In the genomic region with DNA sequence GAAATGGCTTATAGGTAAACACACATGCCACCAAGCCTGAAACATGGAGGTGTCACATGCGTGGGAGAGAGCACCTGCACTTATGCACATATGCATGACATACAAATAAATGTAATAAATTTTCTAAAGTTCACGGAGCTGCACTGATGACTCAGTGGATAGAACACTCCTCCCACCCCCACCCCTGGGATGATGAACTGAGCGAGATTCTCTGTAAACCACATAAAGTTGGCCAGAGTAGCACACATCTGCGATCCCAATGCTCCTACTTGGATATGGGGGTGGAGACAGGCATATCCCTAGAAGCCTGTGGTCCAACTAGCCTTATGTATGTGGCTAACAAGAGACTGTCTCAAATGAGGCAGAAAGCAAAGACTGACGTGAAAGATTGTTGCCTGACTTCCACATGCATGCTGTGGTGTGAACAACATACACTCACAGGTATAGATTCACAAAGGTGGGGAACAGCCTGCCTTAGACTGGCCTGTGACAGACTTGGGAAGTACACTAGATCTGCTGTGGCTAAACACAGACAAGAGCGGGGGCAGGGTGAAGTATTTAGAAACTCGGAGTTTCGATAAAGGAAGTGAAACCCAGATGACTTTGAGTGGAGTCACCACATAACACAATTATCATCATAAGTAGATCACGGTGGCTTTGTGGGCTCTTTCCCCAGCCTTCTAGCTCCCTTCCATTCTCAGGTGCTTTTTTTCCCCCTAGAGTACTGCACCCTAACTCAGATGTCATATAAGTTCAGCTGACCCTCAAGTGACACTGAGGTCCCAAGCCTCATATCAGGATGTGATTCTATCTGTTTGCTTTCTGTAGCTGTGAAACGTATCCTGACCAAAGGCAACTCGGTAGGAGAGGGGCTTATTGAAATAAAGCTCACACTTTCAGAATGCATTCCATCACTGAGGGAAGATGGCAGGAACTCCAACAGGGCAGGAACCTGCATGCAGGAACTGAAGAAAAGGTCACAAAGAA, we compare ENCODE assay signal across 8 mouse cellular contexts. TPM values are rescaled to one million over a fixed set of nuclear protein-coding genes. Genes with fewer than 3 reads are reported as not detected.
DNase-seq lines count a peak whose midpoint lies in the region; ATAC-seq lines count a peak whose summit lies in the region.
"Had no signal": no experiment of that assay in that cellular context is flagged by ENCODE, and none has a peak within 500 bp of the region (broad histone marks: within the 10 kb centered on the region; RNA-seq: fewer than 3 reads in every experiment).

No protein-coding gene starts in this region.

- H3K4me2 ChIP-seq in embryonic facial prominence, embryonic 15.5 days (replicated peaks): no peak overlapping the region; the same call in 1 of the 2 replicates
- peak overlapping the region; percentile 32 for H3K4me2 ChIP-seq in liver, embryonic 16.5 days (ENCODE audit: low read depth, low read length)

- peaks cover 5% of the 10 kb centered on the region for H3K36me3 ChIP-seq in embryonic facial prominence, embryonic 15.5 days
- H3K36me3 ChIP-seq in liver, embryonic 16.5 days (ENCODE audit: control insufficient read depth, insufficient read depth): no peaks in the 10 kb centered on the region

- no peaks in the 10 kb centered on the region for H3K27me3 ChIP-seq in embryonic facial prominence, embryonic 15.5 days
- H3K27me3 ChIP-seq in liver, embryonic 16.5 days (ENCODE audit: control insufficient read depth, insufficient read depth, low read depth, low read length): no peaks in the 10 kb centered on the region

- H3K27ac ChIP-seq in embryonic facial prominence, embryonic 15.5 days (replicated peaks): peak overlapping the region; percentile 74
- H3K27ac ChIP-seq in liver, embryonic 16.5 days (ENCODE audit: low read length): no peak overlapping the region

- H3K4me1 ChIP-seq in embryonic facial prominence, embryonic 15.5 days: peaks cover 53% of the 10 kb centered on the region
- peaks cover 31% of the 10 kb centered on the region for H3K4me1 ChIP-seq in liver, embryonic 16.5 days (ENCODE audit: control insufficient read depth, low read depth, low read length)

- DNase-seq in urinary bladder, postnatal 14 days (ENCODE audit: low spot score): peak; percentile 46
- DNase-seq in urinary bladder, adult 2 months (ENCODE audit: low spot score): no peak
- no peak for DNase-seq in ovary, postnatal 36 days (ENCODE audit: low spot score)
- no peak for DNase-seq in cerebellum, postnatal 4 days (ENCODE audit: low spot score in 2 of 2)
- DNase-seq in gastrocnemius, postnatal 10 days: no peak
- DNase-seq: cerebellum, adult 18-20 months had no signal

- no peak overlapping the region for H3K4me3 ChIP-seq in embryonic facial prominence, embryonic 15.5 days (replicated peaks)
- no peak overlapping the region for H3K4me3 ChIP-seq in liver, embryonic 16.5 days (ENCODE audit: low read depth, low read length)

- peak; percentile 51; the same call in 1 of the 2 replicates for ATAC-seq in embryonic facial prominence, embryonic 15.5 days (ENCODE audit: insufficient number of reproducible peaks, low FRiP score, low TSS enrichment, low read depth)
- ATAC-seq in liver, embryonic 16.5 days (ENCODE audit: low read depth): no peak

- H3K9ac ChIP-seq in embryonic facial prominence, embryonic 15.5 days: no peak overlapping the region
- peak overlapping the region; percentile 11 for H3K9ac ChIP-seq in liver, embryonic 16.5 days (ENCODE audit: low read depth, low read length)

- WGBS in embryonic facial prominence, embryonic 15.5 days: 35% methylated on average over 11 of the region's 11 CpGs
- WGBS in liver, embryonic 16.5 days (ENCODE audit: insufficient replicate concordance): 31% methylated on average over 11 of the region's 11 CpGs

- no peaks in the 10 kb centered on the region for H3K9me3 ChIP-seq in embryonic facial prominence, embryonic 15.5 days (replicated peaks)
- H3K9me3 ChIP-seq in liver, embryonic 16.5 days (replicated peaks; ENCODE audit: control insufficient read depth, low read length): no peaks in the 10 kb centered on the region

RNA-seq across cellular contexts. Expression of a gene that starts 13.7 kb away (rescaled TPM):
- 35.4 and 51.7 TPM in 2 replicates for polyA plus RNA-seq in urinary bladder, adult 2 months (2012; rRNA removed)
- polyA plus RNA-seq in embryonic facial prominence, embryonic 15.5 days (2015; fragmentation: Nextera tagmentation; extraction: Ambion mirVana): 39.8 and 44.2 TPM in 2 replicates
- 15.3 and 17.7 TPM in 2 replicates for polyA plus RNA-seq in liver, embryonic 16.5 days (2015; fragmentation: Nextera tagmentation; extraction: Ambion mirVana)
- total RNA-seq in gastrocnemius, postnatal 10 days (2021): 100 to 1,000 TPM in 1 of 2 experiments, 10 to 100 TPM in 1; 92.0 to 114 TPM
